Mouse (Mus musculus) kidney, embryonic 14.5 days (tissue): ENCODE results near the gene Trim8. TPM values are rescaled to one million over a fixed set of nuclear protein-coding genes. Genes with fewer than 3 reads are reported as not detected.

ENCODE experiments used
- ATAC-seq: fragments of 200-750 bp; cut with Nextera tagmentation; 2 replicates; pipeline ENCODE4 v1.8.0; 2017; ENCODE audit warnings: moderate number of reproducible peaks, mild to moderate bottlenecking, moderate TSS enrichment, moderate library complexity; ENCODE audit not compliant: low FRiP score, low TSS enrichment
- H3K27ac ChIP-seq: fragments of 300-500 bp; sonication (generic); 2 replicates; pipeline ENCODE4 v1.5.1; 2014; ENCODE audit warnings: low read depth, mild to moderate bottlenecking, low read length, moderate library complexity, mixed read lengths
- H3K27me3 ChIP-seq: fragments of 300-500 bp; sonication (generic); 2 replicates; pipeline ENCODE4 v1.6.1; 2014; ENCODE audit warnings: mild to moderate bottlenecking, low read length; ENCODE audit not compliant: control insufficient read depth, insufficient read depth
- H3K36me3 ChIP-seq: fragments of 300-500 bp; sonication (generic); 2 replicates; pipeline ENCODE4 v1.6.1; 2014; ENCODE audit warnings: low read length, mixed read lengths; ENCODE audit not compliant: control insufficient read depth, insufficient read depth
- H3K4me1 ChIP-seq: fragments of 300-500 bp; sonication (generic); 2 replicates; pipeline ENCODE4 v1.6.1; 2014; ENCODE audit warnings: low read length, mixed read lengths; ENCODE audit not compliant: control insufficient read depth, insufficient read depth
- H3K4me2 ChIP-seq: fragments of 300-500 bp; sonication (generic); replicated peaks from 2 replicates; pipeline ENCODE4 v1.6.1; 2014; ENCODE audit warnings: low read depth, mild to moderate bottlenecking, low read length
- H3K4me3 ChIP-seq: fragments of 300-500 bp; sonication (generic); 2 replicates; pipeline ENCODE4 v1.5.1; 2014; ENCODE audit warnings: mild to moderate bottlenecking, low read length
- H3K9ac ChIP-seq: fragments of 300-500 bp; sonication (generic); 2 replicates; pipeline ENCODE4 v1.6.1; 2014; ENCODE audit warnings: low read depth, mild to moderate bottlenecking, low read length, moderate library complexity
- H3K9me3 ChIP-seq: fragments of 300-500 bp; sonication (generic); 2 replicates; pipeline ENCODE4 v1.6.1; 2016; ENCODE audit warnings: low read length; ENCODE audit not compliant: control insufficient read depth
- WGBS: fragments of 180-500 bp; shearing (Covaris S2); extraction: QIAGEN DNeasy Blood & Tissue Kit; methylation state at CpG from one replicate; pipeline ENCODE4 v1.1.7; 2014; 5-methylcytosine and 5-hydroxymethylcytosine counted together
- polyA plus RNA-seq: library from polyadenylated mRNA; unstranded; fragments of >200 nt; fragmentation: Nextera tagmentation; extraction: Ambion mirVana; gene quantifications from 2 replicates; pipeline ENCODE4 v1.2.1, GENCODE M21; 2014

Gene Trim8
- 28.3 and 35.6 TPM in 2 replicates for polyA plus RNA-seq

DNA sequence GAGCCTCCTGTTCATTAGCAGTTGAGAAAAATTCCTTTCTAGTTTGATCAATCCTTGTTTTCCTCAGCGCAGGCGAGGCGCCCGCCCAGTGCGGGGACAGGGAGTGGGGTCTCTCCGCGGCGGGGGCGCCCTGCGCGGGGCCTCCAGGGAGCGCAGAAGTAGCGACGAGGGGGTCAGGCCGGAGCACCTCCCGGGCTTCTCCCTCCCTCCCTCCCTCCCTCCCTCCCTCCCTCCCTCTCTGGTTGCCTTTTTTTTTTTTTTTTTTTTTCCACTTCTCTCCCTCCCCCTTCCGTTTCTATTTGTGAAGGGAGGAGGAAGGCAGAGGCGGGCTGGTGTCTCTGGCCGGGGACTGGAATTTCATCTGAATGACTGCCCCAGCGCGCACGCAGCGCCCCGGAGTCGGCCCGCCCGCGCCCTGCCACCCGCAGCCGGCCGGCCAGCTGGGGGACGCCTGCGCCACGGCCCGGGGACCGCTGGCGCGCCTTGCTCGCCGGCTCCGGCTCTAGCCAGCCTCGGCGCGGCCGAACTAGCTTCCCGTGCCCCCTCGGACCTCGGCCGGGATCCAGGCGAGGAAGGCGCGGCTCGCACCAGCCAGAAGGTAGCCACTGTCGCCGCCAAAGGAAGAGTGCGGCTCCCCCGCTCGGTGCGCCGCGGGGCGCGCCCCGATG lies at the start of gene Trim8:
Gene Trim8, plus strand, starts transcription at position 302 of the 668 bp plus-strand sequence.
- peak within 1 kb of the TSS; percentile 99 for H3K9ac ChIP-seq
- H3K27ac ChIP-seq, result peak within 1 kb of the TSS; percentile 100
- ATAC-seq, result peak; percentile 48
- peaks cover 20% of the 10 kb centered on the region for H3K4me1 ChIP-seq
- no peaks in the 10 kb centered on the region for H3K27me3 ChIP-seq
- H3K9me3 ChIP-seq, result no peaks in the 10 kb centered on the region
- peak within 1 kb of the TSS; percentile 98 for H3K4me3 ChIP-seq
- H3K36me3 ChIP-seq, result peaks cover 16% of the 10 kb centered on the region; the same call in 1 of the 2 replicates
- under 1% methylated on average over 60 of the region's 64 CpGs for WGBS
- peak within 1 kb of the TSS; percentile 90 for H3K4me2 ChIP-seq

DNA sequence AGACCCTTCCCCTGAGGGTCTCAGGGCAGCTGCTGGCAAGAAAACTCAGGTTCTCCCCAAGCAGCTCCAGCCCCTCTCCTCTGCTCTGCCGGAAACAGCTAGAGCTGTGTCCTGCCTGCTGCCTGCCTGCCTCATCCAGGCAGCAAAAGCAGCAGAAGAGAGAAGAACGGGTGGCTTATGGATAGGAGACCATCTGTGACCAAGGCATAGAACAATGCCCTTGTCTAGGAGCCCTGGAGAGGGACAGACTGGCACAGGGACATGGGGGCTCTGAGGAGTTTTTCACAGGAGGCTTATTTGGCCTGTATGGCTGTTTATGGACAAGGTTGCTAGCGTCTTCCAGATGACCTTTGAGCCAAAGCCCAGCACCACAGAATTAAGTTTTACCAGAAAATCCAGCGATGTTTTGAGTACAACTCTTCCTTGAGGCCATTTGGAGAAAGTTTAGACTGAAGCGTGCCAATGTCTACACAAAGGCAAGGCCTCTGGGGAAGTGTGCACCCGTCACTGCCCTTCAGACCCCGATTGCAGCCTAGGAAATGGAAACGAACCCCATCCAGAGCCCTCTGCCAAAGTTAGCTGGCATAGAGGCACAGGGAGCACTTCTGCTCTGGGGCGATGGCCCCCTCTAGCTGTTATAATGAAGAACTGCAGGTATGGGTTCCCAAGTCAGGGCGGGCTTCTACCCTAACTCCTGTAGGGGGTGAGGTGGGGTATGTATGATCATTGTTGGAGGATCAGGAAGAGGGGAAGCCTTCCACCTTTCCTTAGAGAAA lies 49.3 kb upstream of the Trim8 start:
- ATAC-seq, result no peak
- no peak overlapping the region for H3K4me3 ChIP-seq
- WGBS, result 50% methylated on average over 10 of the region's 10 CpGs
- H3K4me1 ChIP-seq, result peaks cover 59% of the 10 kb centered on the region
- no peak overlapping the region for H3K9ac ChIP-seq
- no peaks in the 10 kb centered on the region for H3K9me3 ChIP-seq
- no peak overlapping the region; the same call in 1 of the 2 replicates for H3K27ac ChIP-seq
- H3K27me3 ChIP-seq, result no peaks in the 10 kb centered on the region
- H3K4me2 ChIP-seq, result no peak overlapping the region
- peaks cover 8% of the 10 kb centered on the region; the same call in 1 of the 2 replicates for H3K36me3 ChIP-seq

DNA sequence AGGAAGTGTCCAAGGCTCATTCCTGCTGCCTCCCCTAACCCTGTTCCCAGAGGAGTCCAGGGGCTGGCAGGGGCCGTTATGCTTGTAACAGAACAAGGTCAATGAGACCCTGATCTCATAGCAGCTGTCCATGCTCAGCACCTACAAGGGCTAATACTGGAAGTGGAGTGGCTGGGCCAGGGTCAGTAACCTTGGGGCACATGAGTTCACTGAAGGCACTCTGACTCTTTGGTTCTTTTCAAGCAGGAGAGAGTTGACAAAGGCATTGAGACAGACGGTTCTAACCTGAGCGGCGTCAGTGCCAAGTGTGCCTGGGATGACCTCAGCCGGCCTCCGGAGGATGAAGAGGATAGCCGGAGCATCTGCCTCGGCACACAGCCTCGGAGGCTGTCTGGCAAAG lies 48.6 kb upstream of the Trim8 start:
- Histone ChIP-seq H3K4me3 (no peak overlapping the region), H3K27ac (peak overlapping the region; percentile 96), H3K9ac (no peak overlapping the region), H3K4me2 (no peak overlapping the region), H3K4me1 (peaks cover 60% of the 10 kb centered on the region), H3K9me3 (no peaks in the 10 kb centered on the region), H3K27me3 (no peaks in the 10 kb centered on the region), H3K36me3 (peaks cover 9% of the 10 kb centered on the region; the same call in 1 of the 2 replicates)
- no peak for ATAC-seq
- WGBS, result 75% methylated on average over 9 of the region's 9 CpGs

DNA sequence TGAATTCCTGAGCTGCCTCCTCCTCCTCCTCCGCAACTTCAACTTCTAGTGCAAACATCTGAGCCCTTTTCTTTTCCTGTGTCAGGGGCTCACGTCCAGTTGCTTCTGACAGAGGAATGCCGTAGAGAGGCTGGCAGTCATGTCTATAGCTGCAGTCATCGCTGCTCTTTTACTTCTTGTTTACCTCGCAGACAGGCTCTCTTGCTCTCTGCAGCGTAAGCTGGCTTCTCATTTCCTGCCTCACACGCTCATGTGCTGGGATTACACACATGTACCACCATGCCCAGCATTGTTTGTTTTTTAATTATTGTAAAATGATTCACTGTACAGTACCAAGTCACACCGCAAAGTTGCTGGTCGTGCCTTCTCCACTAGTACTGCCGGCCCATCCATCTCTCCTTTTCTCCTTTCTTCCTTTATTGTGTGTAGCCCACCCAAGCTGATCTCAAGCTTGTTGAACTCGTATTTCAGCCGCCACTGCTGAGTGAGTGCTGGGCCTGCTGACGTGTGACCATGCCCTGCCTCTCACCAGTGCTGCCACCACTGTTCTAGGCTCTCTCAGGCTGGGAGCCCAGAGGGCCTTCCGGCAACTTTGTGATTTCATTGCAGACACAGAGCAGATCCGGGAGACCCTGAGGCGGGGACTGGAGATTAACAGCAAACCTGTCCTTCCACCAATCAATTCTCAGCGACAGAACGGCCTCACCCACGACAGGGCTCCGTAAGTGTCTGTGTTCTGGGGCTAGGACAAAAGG lies 47.2 kb upstream of the Trim8 start:
- no peak overlapping the region; the same call in 1 of the 2 replicates for H3K4me3 ChIP-seq
- H3K9me3 ChIP-seq, result no peaks in the 10 kb centered on the region
- peak overlapping the region; percentile 96 for H3K27ac ChIP-seq
- ATAC-seq, result peak; percentile 44
- peak overlapping the region; percentile 19; the same call in 1 of the 2 replicates for H3K4me2 ChIP-seq
- no peaks in the 10 kb centered on the region for H3K27me3 ChIP-seq
- WGBS, result 20% methylated on average over 20 of the region's 20 CpGs
- H3K4me1 ChIP-seq, result peaks cover 61% of the 10 kb centered on the region
- H3K9ac ChIP-seq, result peak overlapping the region; percentile 50
- peaks cover 14% of the 10 kb centered on the region; the same call in 1 of the 2 replicates for H3K36me3 ChIP-seq

DNA sequence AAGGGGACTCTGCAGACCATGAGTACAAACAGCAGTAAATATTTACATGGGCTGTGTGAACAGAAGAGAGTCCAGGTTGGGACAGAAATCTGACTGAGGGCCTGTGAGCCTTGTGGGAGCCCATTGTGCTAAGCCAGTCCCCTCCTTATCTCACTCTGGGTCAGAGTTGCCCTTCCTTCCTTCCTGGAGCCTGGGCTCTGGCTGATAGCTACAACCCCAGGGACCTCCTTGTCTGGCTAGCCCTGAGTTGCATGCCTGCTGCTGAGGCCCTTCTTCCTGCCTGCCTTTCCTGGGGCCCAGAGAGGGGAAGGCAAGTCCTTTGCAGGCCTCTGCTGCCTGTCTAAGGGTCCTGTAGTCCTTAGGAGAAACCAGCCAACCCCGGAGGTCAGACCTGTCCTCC lies 46.5 kb upstream of the Trim8 start:
- H3K9me3 ChIP-seq, result no peaks in the 10 kb centered on the region
- H3K27me3 ChIP-seq, result no peaks in the 10 kb centered on the region
- peak overlapping the region; percentile 96 for H3K27ac ChIP-seq
- peak overlapping the region; percentile 19; the same call in 1 of the 2 replicates for H3K4me2 ChIP-seq
- peak; percentile 29; the same call in 1 of the 2 replicates for ATAC-seq
- peaks cover 67% of the 10 kb centered on the region for H3K4me1 ChIP-seq
- 30% methylated on average over 1 of the region's 1 CpGs for WGBS
- peak overlapping the region; percentile 50 for H3K9ac ChIP-seq
- no peak overlapping the region; the same call in 1 of the 2 replicates for H3K4me3 ChIP-seq
- peaks cover 17% of the 10 kb centered on the region; the same call in 1 of the 2 replicates for H3K36me3 ChIP-seq

DNA sequence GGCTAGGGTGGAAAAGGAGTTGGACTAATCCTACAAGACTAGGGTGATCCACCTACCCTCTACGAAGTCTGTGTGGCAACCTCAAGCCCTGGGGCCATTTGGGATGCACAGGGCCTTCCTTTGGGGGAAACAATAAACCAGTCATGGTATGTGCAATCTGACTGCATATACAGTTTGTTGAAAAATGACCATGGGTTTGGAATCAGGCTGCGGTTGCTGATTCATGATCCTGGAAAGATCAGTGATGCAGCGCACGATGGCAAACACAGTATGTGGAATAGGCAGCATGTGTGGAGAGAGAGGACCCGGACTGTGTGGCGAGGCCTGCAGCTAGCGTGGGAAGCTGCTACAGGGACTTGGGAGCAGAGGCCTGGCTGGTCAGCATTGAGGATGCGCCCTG lies 45.9 kb upstream of the Trim8 start:
- Histone ChIP-seq H3K36me3 (peaks cover 22% of the 10 kb centered on the region; the same call in 1 of the 2 replicates), H3K27ac (peak overlapping the region; percentile 96), H3K4me3 (no peak overlapping the region), H3K4me1 (peaks cover 67% of the 10 kb centered on the region), H3K9me3 (no peaks in the 10 kb centered on the region), H3K9ac (peak overlapping the region; percentile 23; the same call in 1 of the 2 replicates), H3K27me3 (no peaks in the 10 kb centered on the region), H3K4me2 (no peak overlapping the region)
- no peak for ATAC-seq
- WGBS, result 86% methylated on average over 8 of the region's 8 CpGs

DNA sequence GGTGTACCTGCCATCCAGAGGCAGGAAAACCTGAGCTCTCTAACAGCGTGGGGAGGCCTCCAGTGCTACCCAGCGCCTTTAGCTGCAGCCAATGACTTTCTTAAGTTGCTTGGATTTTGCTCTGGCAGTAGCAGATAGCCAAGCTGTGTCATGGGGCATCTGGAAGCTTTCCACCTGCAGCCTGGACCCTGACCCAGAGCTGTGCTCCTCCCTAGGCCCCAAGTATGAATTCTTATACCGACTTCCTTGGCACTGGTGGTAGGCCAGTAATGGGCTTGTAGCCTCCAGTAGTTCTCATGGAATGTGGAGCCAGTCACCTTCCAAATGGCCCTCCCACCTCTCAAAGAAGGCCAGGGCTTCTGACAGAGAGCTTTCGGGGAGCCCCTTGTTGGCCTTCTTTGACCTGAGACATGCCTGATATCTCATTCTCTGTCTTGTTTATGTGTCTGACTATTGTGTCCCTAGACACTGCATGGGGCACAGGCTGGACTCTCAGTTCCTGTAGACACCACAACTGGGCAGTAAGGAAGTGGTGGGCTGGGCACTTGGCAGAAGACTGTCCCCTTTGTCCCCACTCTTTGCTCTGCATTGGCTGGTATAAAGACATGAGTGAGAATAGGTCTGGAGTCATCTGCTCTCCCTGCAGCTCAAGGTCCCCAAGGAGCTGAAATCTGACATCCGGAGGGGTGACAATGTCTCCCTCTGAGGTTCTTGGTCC lies 45.3 kb upstream of the Trim8 start:
- peaks cover 67% of the 10 kb centered on the region for H3K4me1 ChIP-seq
- peak overlapping the region; percentile 23; the same call in 1 of the 2 replicates for H3K9ac ChIP-seq
- no peaks in the 10 kb centered on the region for H3K27me3 ChIP-seq
- peak overlapping the region; percentile 96 for H3K27ac ChIP-seq
- peaks cover 27% of the 10 kb centered on the region; the same call in 1 of the 2 replicates for H3K36me3 ChIP-seq
- ATAC-seq, result no peak
- no peak overlapping the region for H3K4me2 ChIP-seq
- WGBS, result 82% methylated on average over 5 of the region's 5 CpGs
- H3K4me3 ChIP-seq, result no peak overlapping the region
- no peaks in the 10 kb centered on the region for H3K9me3 ChIP-seq

DNA sequence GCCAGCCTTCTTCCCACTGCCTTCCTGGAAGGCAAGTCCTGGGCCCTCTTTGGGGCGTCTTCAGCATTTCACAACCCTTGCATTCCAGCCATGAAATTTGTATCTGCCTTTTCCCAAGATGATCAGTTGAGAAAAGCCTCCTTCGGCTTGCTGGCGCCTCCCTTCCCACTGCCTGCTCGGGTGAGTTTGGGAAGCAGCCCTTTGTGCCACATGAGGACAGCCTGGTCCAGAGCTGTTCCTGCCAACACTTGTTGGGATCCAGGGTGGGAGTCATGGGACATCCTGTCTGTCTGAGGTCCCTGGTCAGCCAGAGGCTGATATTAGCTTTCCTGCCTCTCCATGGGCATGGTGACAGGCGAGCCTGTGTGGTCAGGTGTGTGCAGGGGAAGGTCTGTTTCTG lies 43.7 kb upstream of the Trim8 start:
- H3K4me2 ChIP-seq, result no peak overlapping the region
- H3K4me1 ChIP-seq, result peaks cover 65% of the 10 kb centered on the region
- H3K4me3 ChIP-seq, result no peak overlapping the region
- no peaks in the 10 kb centered on the region for H3K9me3 ChIP-seq
- peaks cover 32% of the 10 kb centered on the region; the same call in 1 of the 2 replicates for H3K36me3 ChIP-seq
- H3K27me3 ChIP-seq, result no peaks in the 10 kb centered on the region
- 60% methylated on average over 5 of the region's 5 CpGs for WGBS
- ATAC-seq, result no peak
- H3K27ac ChIP-seq, result peak overlapping the region; percentile 82; the same call in 1 of the 2 replicates
- H3K9ac ChIP-seq, result no peak overlapping the region
